Mouse (Mus musculus) central nervous system, embryonic 18 days (tissue): ENCODE measurements around the gene H3f3b. TPM values are rescaled to one million over a fixed set of nuclear protein-coding genes. Genes with fewer than 3 reads are reported as not detected.

Experiments used
- polyA plus RNA-seq: library from polyadenylated mRNA; depleted of rRNA; stranded (reverse); fragments of >200 nt; gene quantifications from 2 replicates; pipeline ENCODE4 v1.2.3, GENCODE M21; 2012; rRNA removed

Gene H3f3b
- 867 and 875 TPM in 2 replicates for polyA plus RNA-seq

DNA sequence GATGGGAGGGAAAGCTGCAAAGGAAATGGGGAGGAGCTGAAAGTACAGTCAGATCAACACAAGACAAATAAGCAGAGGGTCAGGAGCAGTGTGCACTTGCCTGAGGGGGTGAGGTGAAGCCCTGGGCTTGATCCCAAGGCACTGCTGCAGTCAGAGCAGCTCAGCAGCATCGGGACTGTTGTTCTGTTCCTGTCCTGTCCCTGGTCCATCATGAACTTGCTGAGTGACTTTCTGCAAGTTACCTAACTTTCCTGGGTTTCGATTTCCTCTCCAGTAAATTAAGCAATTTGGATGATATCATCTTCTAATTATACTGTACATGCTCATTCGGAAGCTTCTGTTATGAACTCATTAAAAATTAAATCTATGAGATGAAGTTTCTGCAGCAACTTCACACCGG, at the start of gene H3f3b:
Gene H3f3b (minus strand): TSS at position 207 of the 400 bp plus-strand sequence.

DNA sequence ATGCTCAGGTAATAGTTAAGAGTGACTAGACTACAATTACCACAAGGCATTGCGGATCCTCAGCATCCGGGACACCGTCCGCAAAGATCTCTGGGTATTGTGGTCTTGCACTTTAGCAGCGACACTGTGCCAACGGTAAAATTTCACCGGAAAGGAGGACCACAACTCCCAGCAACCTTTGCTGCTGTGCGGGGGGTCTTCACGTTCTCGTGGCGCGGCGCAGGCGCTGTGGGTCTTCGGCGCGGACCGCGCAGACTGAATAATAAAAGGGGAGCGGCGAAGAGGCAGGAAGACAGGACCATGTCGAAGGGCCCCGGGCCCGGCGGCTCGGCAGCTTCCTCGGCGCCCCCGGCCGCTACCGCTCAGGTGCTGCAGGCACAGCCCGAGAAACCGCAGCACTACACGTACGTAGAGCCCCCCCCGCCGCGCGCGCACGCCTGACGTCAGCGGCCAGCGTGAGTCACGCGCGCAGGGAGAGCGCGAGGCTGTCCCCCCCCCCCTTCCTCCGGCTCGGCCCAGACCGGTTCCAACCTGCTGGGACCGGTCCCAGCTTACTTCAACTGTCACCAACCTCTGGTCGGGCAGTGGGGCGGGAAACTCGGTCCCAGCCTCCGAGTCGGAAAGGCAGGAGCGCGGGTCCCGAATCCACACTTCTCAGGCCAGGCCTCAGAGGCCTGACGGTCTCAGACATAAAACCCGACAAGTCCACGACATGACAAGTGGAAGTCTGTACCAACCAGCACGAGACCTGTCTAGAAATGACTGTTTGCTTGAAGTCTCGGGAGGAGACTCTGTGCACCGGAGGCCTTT, 2.5 kb upstream of the H3f3b start, which contains the start of gene Unk:
Gene Unk (plus strand): TSS at position 235 of the 810 bp plus-strand sequence.

DNA sequence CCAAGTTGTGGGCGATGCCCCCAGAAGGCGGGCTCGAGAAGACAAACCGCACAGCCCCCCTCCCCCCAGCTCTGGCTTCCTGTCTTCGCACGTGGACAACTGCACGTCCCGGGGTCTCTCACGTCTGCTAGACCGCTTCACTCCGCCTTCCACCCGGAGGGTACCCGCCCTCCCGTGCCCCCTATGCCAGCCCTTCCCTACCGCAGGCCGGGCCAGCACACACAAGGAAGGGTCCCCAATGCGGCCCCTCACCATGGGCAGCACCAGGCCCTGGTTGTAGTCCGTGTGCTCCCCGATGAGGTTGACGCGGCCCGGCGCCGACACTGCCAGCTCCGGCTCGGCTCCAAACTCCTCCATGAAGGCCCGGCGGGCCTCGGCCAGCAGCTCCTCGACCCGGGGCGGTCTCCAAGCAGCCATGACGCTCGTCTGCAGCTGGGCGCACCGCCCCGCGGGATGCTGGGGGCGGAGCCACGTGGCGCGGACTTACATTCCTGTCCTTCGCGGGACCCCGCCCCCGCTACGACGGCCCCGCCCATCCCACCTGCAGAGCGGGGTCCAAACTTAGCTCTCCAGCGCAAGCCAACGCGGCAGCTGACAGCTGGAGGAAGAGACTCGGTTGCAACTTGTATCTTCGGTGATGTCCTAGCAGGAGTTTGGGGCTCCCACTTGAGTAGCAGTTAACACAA, 15.4 kb downstream of the H3f3b start, which contains the start of gene Galk1:
Gene Galk1 (minus strand): TSS at position 458 of the 686 bp plus-strand sequence.

GRCm38 (mm10) chr11:115974309-115975082, 53.3 kb downstream of the H3f3b start, which contains the start of gene Itgb4:
Gene Itgb4, plus strand, starts transcription at chr11:115974709.

Other genes with a start within 250 kb of the H3f3b start
- gene Caskin2, start 214.3 kb downstream of the H3f3b start, polyA plus RNA-seq, result 11.0 and 11.8 TPM in 2 replicates
- 24.4 and 26.9 TPM in 2 replicates for gene Tsen54, start 213.2 kb downstream of the H3f3b start, polyA plus RNA-seq
- 1.4 and 1.6 TPM in 2 replicates for gene Llgl2, start 203.9 kb downstream of the H3f3b start, polyA plus RNA-seq
- gene Myo15b, start 169.6 kb downstream of the H3f3b start, polyA plus RNA-seq, result 0.13 and 0.22 TPM in 2 replicates
- gene Smim5, start 128.0 kb downstream of the H3f3b start, polyA plus RNA-seq, result 0.31 and 2.1 TPM in 2 replicates
- gene Smim6, start 115.9 kb downstream of the H3f3b start, polyA plus RNA-seq, result 0.11 TPM in 1 of 2 replicates, not detected in the other
- 60.5 and 68.3 TPM in 2 replicates for gene Sap30bp, start 94.7 kb downstream of the H3f3b start, polyA plus RNA-seq
- gene Recql5, start 94.5 kb downstream of the H3f3b start, polyA plus RNA-seq, result 25.8 and 28.1 TPM in 2 replicates
- 1.1 and 1.2 TPM in 2 replicates for gene Itgb4, start 53.3 kb downstream of the H3f3b start, polyA plus RNA-seq
- gene Galk1, start 15.2 kb downstream of the H3f3b start, polyA plus RNA-seq, result 36.4 TPM in 2 replicates
- 48.3 and 48.5 TPM in 2 replicates for gene Unk, start 2.4 kb upstream of the H3f3b start, polyA plus RNA-seq
- gene Unc13d, start 50.0 kb upstream of the H3f3b start, polyA plus RNA-seq, result 0.57 and 0.70 TPM in 2 replicates
- 132 and 148 TPM in 2 replicates for gene Wbp2, start 59.0 kb upstream of the H3f3b start, polyA plus RNA-seq
- gene Trim47, start 99.2 kb upstream of the H3f3b start, polyA plus RNA-seq, result 8.4 and 9.3 TPM in 2 replicates
- 3.0 and 3.3 TPM in 2 replicates for gene Trim65, start 103.2 kb upstream of the H3f3b start, polyA plus RNA-seq
- 31.1 and 35.5 TPM in 2 replicates for gene Mrpl38, start 110.9 kb upstream of the H3f3b start, polyA plus RNA-seq
- 150 and 152 TPM in 2 replicates for gene Fbf1, start 140.2 kb upstream of the H3f3b start, polyA plus RNA-seq
- gene Ten1, start 170.9 kb upstream of the H3f3b start, polyA plus RNA-seq, result 57.2 and 60.7 TPM in 2 replicates
- gene Acox1, start 171.1 kb upstream of the H3f3b start, polyA plus RNA-seq, result 89.6 and 91.1 TPM in 2 replicates
- 0.95 and 1.3 TPM in 2 replicates for gene Evpl, start 210.1 kb upstream of the H3f3b start, polyA plus RNA-seq
- 65.6 and 66.3 TPM in 2 replicates for gene Srp68, start 246.3 kb upstream of the H3f3b start, polyA plus RNA-seq